Mouse (Mus musculus) liver, adult 2 months (tissue): ENCODE results near the gene Med22.

Experiments
- CTCF ChIP-seq: fragments of 200-500 bp; IDR thresholded peaks from 2 replicates; pipeline ENCODE4 v1.5.1; 2011; ENCODE audit warnings: low read depth, low read length, control low read depth
- POLR2A ChIP-seq: fragments of 200-500 bp; IDR thresholded peaks from 2 replicates; pipeline ENCODE4 v1.6.1; 2011; ENCODE audit warnings: low read length, control low read depth; ENCODE audit not compliant: insufficient read depth; ENCODE audit errors: extremely low read depth

- no peak for TF ChIP-seq CTCF
- no peak for TF ChIP-seq POLR2A
Measured at GRCm38 (mm10) chr2:26950411-26950810, 39.9 kb upstream of the Med22 start.
